Mouse (Mus musculus): ENCODE data around the gene Prss43. TPM values are rescaled to one million over a fixed set of nuclear protein-coding genes. Genes with fewer than 3 reads are reported as not detected.
A peak's percentile ranks its signal among the peaks of the same experiment; 100 is the strongest.
"Not testable (repeated sequence)": the region's sequence is repeated elsewhere in the genome, so short reads cannot be mapped to it uniquely, and the experiment has no call there.

The Prss43 gene
- polyA plus RNA-seq, 1 experiment from 2014 or later: not detected

GRCm38 (mm10) chr9:110820546-110820945 lies 5.9 kb upstream of the Prss43 start:
- H3K4me2 ChIP-seq (ENCODE audit: low read length); H3K9ac ChIP-seq (ENCODE audit: low read length); H3K36me3 ChIP-seq (ENCODE audit: control insufficient read depth, insufficient read depth, low read length); H3K9me3 ChIP-seq (ENCODE audit: control insufficient read depth, low read length); H3K4me3 ChIP-seq (ENCODE audit: control insufficient read depth in 1 of 2, insufficient read depth in 1 of 2, low read depth in 1 of 2, low read length in 2 of 2); H3K27me3 ChIP-seq (ENCODE audit: control insufficient read depth, insufficient read depth, low read length); ATAC-seq (ENCODE audit: insufficient number of reproducible peaks, insufficient read depth, low FRiP score, low read depth); H3K27ac ChIP-seq (replicated peaks in 1 of 2; ENCODE audit: control insufficient read depth in 1 of 2, insufficient read depth in 1 of 2, low read depth in 2 of 2, low read length in 2 of 2); H3K4me1 ChIP-seq (ENCODE audit: control insufficient read depth in 2 of 2, insufficient read depth in 2 of 2, low read length in 2 of 2): not testable (repeated sequence)

GRCm38 (mm10) chr9:110821436-110821835 lies 5.1 kb upstream of the Prss43 start:
- Histone ChIP-seq H3K9me3 (ENCODE audit: control insufficient read depth, low read length) (no peaks in the 10 kb centered on the region), H3K9ac (ENCODE audit: low read length) (no peak overlapping the region), H3K27me3 (ENCODE audit: control insufficient read depth, insufficient read depth, low read length) (peaks cover 4% of the 10 kb centered on the region; the same call in 1 of the 2 replicates), H3K4me1 (ENCODE audit: control insufficient read depth in 2 of 2, insufficient read depth in 2 of 2, low read length in 2 of 2) (no peaks in the 10 kb centered on the region), H3K4me2 (ENCODE audit: low read length) (no peak overlapping the region), H3K4me3 (ENCODE audit: control insufficient read depth in 1 of 2, insufficient read depth in 1 of 2, low read depth in 1 of 2, low read length in 2 of 2) (no peak overlapping the region), H3K27ac (replicated peaks in 1 of 2; ENCODE audit: control insufficient read depth in 1 of 2, insufficient read depth in 1 of 2, low read depth in 2 of 2, low read length in 2 of 2) (no peak overlapping the region), H3K36me3 (ENCODE audit: control insufficient read depth, insufficient read depth, low read length) (no peaks in the 10 kb centered on the region)
- no peak for ATAC-seq (ENCODE audit: insufficient number of reproducible peaks, insufficient read depth, low FRiP score, low read depth)
- 81% methylated on average over 7 of the region's 7 CpGs for WGBS

- WGBS: 63% methylated on average over 4 of the region's 4 CpGs
- ATAC-seq (ENCODE audit: insufficient number of reproducible peaks, insufficient read depth, low FRiP score, low read depth): no peak
Measured at GRCm38 (mm10) chr9:110825426-110825825, 1.1 kb upstream of the Prss43 start.

GRCm38 (mm10) chr9:110825832-110826231 lies 658 bp upstream of the Prss43 start:
- Histone ChIP-seq H3K4me2 (ENCODE audit: low read length) (no peak overlapping the region), H3K27me3 (ENCODE audit: control insufficient read depth, insufficient read depth, low read length) (peaks cover 3% of the 10 kb centered on the region; the same call in 1 of the 2 replicates), H3K27ac (replicated peaks in 1 of 2; ENCODE audit: control insufficient read depth in 1 of 2, insufficient read depth in 1 of 2, low read depth in 2 of 2, low read length in 2 of 2) (no peak overlapping the region), H3K4me1 (ENCODE audit: control insufficient read depth in 2 of 2, insufficient read depth in 2 of 2, low read length in 2 of 2) (no peaks in the 10 kb centered on the region; a peak in 1 of 4 replicates), H3K4me3 (ENCODE audit: control insufficient read depth in 1 of 2, insufficient read depth in 1 of 2, low read depth in 1 of 2, low read length in 2 of 2) (no peak overlapping the region), H3K36me3 (ENCODE audit: control insufficient read depth, insufficient read depth, low read length) (no peaks in the 10 kb centered on the region), H3K9ac (ENCODE audit: low read length) (no peak overlapping the region), H3K9me3 (ENCODE audit: control insufficient read depth, low read length) (no peaks in the 10 kb centered on the region)
- 66% methylated on average over 7 of the region's 7 CpGs for WGBS
- ATAC-seq (ENCODE audit: insufficient number of reproducible peaks, insufficient read depth, low FRiP score, low read depth): no peak

More at GRCm38 (mm10) chr9:110825426-110825825, 1.1 kb upstream of the Prss43 start:
- H3K4me3 ChIP-seq (ENCODE audit: control insufficient read depth in 1 of 2, insufficient read depth in 1 of 2, low read depth in 1 of 2, low read length in 2 of 2): no peak overlapping the region
- no peak overlapping the region for H3K27ac ChIP-seq (replicated peaks in 1 of 2; ENCODE audit: control insufficient read depth in 1 of 2, insufficient read depth in 1 of 2, low read depth in 2 of 2, low read length in 2 of 2)
- H3K4me2 ChIP-seq (ENCODE audit: low read length): no peak overlapping the region
- H3K9me3 ChIP-seq (ENCODE audit: control insufficient read depth, low read length): no peaks in the 10 kb centered on the region
- no peaks in the 10 kb centered on the region for H3K36me3 ChIP-seq (ENCODE audit: control insufficient read depth, insufficient read depth, low read length)
- no peaks in the 10 kb centered on the region; a peak in 1 of 4 replicates for H3K4me1 ChIP-seq (ENCODE audit: control insufficient read depth in 2 of 2, insufficient read depth in 2 of 2, low read length in 2 of 2)
- H3K9ac ChIP-seq (ENCODE audit: low read length): no peak overlapping the region
- peaks cover 3% of the 10 kb centered on the region; the same call in 1 of the 2 replicates for H3K27me3 ChIP-seq (ENCODE audit: control insufficient read depth, insufficient read depth, low read length)

GRCm38 (mm10) chr9:110833021-110833420 lies 6.5 kb downstream of the Prss43 start:
- Histone ChIP-seq H3K9me3 (ENCODE audit: control insufficient read depth, low read length) (no peaks in the 10 kb centered on the region), H3K9ac (ENCODE audit: low read length) (no peak overlapping the region), H3K27ac (replicated peaks in 1 of 2; ENCODE audit: control insufficient read depth in 1 of 2, insufficient read depth in 1 of 2, low read depth in 2 of 2, low read length in 2 of 2) (no peak overlapping the region), H3K4me3 (ENCODE audit: control insufficient read depth in 1 of 2, insufficient read depth in 1 of 2, low read depth in 1 of 2, low read length in 2 of 2) (no peak overlapping the region), H3K4me2 (ENCODE audit: low read length) (no peak overlapping the region), H3K27me3 (ENCODE audit: control insufficient read depth, insufficient read depth, low read length) (no peaks in the 10 kb centered on the region; the same call in 1 of the 2 replicates), H3K4me1 (ENCODE audit: control insufficient read depth in 2 of 2, insufficient read depth in 2 of 2, low read length in 2 of 2) (no peaks in the 10 kb centered on the region; a peak in 1 of 4 replicates), H3K36me3 (ENCODE audit: control insufficient read depth, insufficient read depth, low read length) (no peaks in the 10 kb centered on the region)
- no peak for ATAC-seq (ENCODE audit: insufficient number of reproducible peaks, insufficient read depth, low FRiP score, low read depth)
- 70% methylated on average over 5 of the region's 5 CpGs for whole genome bisulfite sequencing

- ATAC-seq (ENCODE audit: insufficient number of reproducible peaks, insufficient read depth, low FRiP score, low read depth): no peak
- 70% methylated on average over 19 of the region's 19 CpGs for WGBS
- Histone ChIP-seq H3K4me2 (ENCODE audit: low read length) (peak within 1 kb of the TSS; percentile 27), H3K27me3 (ENCODE audit: control insufficient read depth, insufficient read depth, low read length) (no peaks in the 10 kb centered on the region; the same call in 1 of the 2 replicates), H3K4me3 (ENCODE audit: control insufficient read depth in 1 of 2, insufficient read depth in 1 of 2, low read depth in 1 of 2, low read length in 2 of 2) (no peak within 1 kb of the TSS), H3K36me3 (ENCODE audit: control insufficient read depth, insufficient read depth, low read length) (no peaks in the 10 kb centered on the region), H3K9ac (ENCODE audit: low read length) (no peak within 1 kb of the TSS), H3K4me1 (ENCODE audit: control insufficient read depth in 2 of 2, insufficient read depth in 2 of 2, low read length in 2 of 2) (no peaks in the 10 kb centered on the region), H3K9me3 (ENCODE audit: control insufficient read depth, low read length) (no peaks in the 10 kb centered on the region), H3K27ac (replicated peaks in 1 of 2; ENCODE audit: control insufficient read depth in 1 of 2, insufficient read depth in 1 of 2, low read depth in 2 of 2, low read length in 2 of 2) (no peak within 1 kb of the TSS)
Measured at GRCm38 (mm10) chr9:110834411-110834810, 7.9 kb downstream of the Prss43 start, which contains the start of gene Prss45. Prss45 (plus strand) TSS chr9:110834588.

GRCm38 (mm10) chr9:110834961-110835360 lies 8.5 kb downstream of the Prss43 start:
- H3K9me3 ChIP-seq (ENCODE audit: control insufficient read depth, low read length): no peaks in the 10 kb centered on the region

GRCm38 (mm10) chr9:110836112-110836511 lies 9.6 kb downstream of the Prss43 start:
- Histone ChIP-seq H3K9me3 (ENCODE audit: control insufficient read depth, low read length) (no peaks in the 10 kb centered on the region), H3K4me2 (ENCODE audit: low read length) (no peak overlapping the region), H3K4me1 (ENCODE audit: control insufficient read depth in 2 of 2, insufficient read depth in 2 of 2, low read length in 2 of 2) (no peaks in the 10 kb centered on the region), H3K27ac (replicated peaks in 1 of 2; ENCODE audit: control insufficient read depth in 1 of 2, insufficient read depth in 1 of 2, low read depth in 2 of 2, low read length in 2 of 2) (no peak overlapping the region), H3K27me3 (ENCODE audit: control insufficient read depth, insufficient read depth, low read length) (no peaks in the 10 kb centered on the region; the same call in 1 of the 2 replicates), H3K9ac (ENCODE audit: low read length) (no peak overlapping the region), H3K36me3 (ENCODE audit: control insufficient read depth, insufficient read depth, low read length) (no peaks in the 10 kb centered on the region), H3K4me3 (ENCODE audit: control insufficient read depth in 1 of 2, insufficient read depth in 1 of 2, low read depth in 1 of 2, low read length in 2 of 2) (no peak overlapping the region)
- WGBS: 67% methylated on average over 2 of the region's 2 CpGs
- ATAC-seq (ENCODE audit: insufficient number of reproducible peaks, insufficient read depth, low FRiP score, low read depth): no peak

More at GRCm38 (mm10) chr9:110834961-110835360, 8.5 kb downstream of the Prss43 start:
- ATAC-seq (ENCODE audit: insufficient number of reproducible peaks, insufficient read depth, low FRiP score, low read depth): no peak
- Histone ChIP-seq H3K27ac (replicated peaks in 1 of 2; ENCODE audit: control insufficient read depth in 1 of 2, insufficient read depth in 1 of 2, low read depth in 2 of 2, low read length in 2 of 2) (no peak overlapping the region), H3K4me3 (ENCODE audit: control insufficient read depth in 1 of 2, insufficient read depth in 1 of 2, low read depth in 1 of 2, low read length in 2 of 2) (no peak overlapping the region), H3K9ac (ENCODE audit: low read length) (no peak overlapping the region), H3K36me3 (ENCODE audit: control insufficient read depth, insufficient read depth, low read length) (no peaks in the 10 kb centered on the region), H3K27me3 (ENCODE audit: control insufficient read depth, insufficient read depth, low read length) (no peaks in the 10 kb centered on the region; the same call in 1 of the 2 replicates), H3K4me2 (ENCODE audit: low read length) (peak overlapping the region; percentile 27), H3K4me1 (ENCODE audit: control insufficient read depth in 2 of 2, insufficient read depth in 2 of 2, low read length in 2 of 2) (no peaks in the 10 kb centered on the region)
- WGBS: 19% methylated on average over 10 of the region's 10 CpGs
